Mouse (Mus musculus): ENCODE data around the gene Fsip1. TPM values are rescaled to one million over a fixed set of nuclear protein-coding genes. Genes with fewer than 3 reads are reported as not detected.

Fsip1 gene
- polyA plus RNA-seq, 1 experiment from 2014 or later = 1.2 TPM

DNA sequence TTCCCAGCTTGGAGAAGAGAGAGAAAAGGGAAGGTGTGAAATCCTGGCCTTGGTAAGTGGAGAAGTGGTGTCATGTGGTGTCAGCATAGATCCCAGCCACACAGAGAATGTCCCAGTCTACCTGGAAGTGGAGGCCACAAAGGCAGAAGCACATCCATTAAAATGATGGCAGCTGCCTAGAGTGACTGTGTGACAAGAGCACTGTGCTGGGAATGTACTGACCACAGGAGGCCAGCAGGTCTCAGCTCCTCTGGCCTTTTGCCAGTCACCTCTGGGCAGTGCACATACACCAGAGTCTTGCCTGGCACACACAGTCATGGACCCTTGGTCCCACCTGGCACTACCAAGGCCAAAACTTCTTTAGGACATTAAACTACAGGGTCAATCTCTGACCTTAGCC, 54.8 kb downstream of the Fsip1 start:
- Histone ChIP-seq H3K36me3 (no peaks in the 10 kb centered on the region), H3K9me3 (replicated peaks) (no peaks in the 10 kb centered on the region), H3K4me1 (peaks cover 25% of the 10 kb centered on the region), H3K27ac (no peak overlapping the region), H3K4me3 (no peak overlapping the region), H3K27me3 (ENCODE audit: low read depth, poor library complexity, severe bottlenecking) (0 out of 2 replicates have a peak, but pooled peaks cover 7% of the 10 kb centered on the region)
- no peak for DNase-seq (ENCODE audit: low spot score)

DNA sequence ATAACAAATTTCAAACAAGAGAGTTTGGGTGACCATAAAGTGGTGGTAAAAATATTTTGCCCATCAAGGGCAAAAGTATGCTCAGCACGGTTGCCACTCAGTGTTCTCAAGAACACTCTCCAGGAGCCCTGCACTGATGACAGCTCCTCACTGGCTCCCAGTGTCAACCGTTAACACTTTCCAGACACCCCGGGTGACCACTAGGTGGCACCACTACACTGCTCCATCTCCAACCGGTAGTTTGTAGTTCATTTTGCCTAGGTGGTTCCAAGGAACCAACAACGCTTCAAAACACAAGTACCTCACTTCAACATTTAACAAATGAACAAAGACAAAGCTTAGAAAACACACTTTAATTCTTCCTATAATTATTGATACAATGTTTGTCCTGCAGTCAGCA, 56.9 kb downstream of the Fsip1 start:
- Histone ChIP-seq H3K27me3 (ENCODE audit: low read depth, poor library complexity, severe bottlenecking) (no peaks in the 10 kb centered on the region), H3K4me3 (no peak overlapping the region), H3K27ac (no peak overlapping the region), H3K9me3 (replicated peaks) (no peaks in the 10 kb centered on the region), H3K4me1 (peaks cover 17% of the 10 kb centered on the region), H3K36me3 (no peaks in the 10 kb centered on the region)
- WGBS = 14% methylated on average over 5 of the region's 5 CpGs
- peak; percentile 89 for DNase-seq (ENCODE audit: low spot score)

DNA sequence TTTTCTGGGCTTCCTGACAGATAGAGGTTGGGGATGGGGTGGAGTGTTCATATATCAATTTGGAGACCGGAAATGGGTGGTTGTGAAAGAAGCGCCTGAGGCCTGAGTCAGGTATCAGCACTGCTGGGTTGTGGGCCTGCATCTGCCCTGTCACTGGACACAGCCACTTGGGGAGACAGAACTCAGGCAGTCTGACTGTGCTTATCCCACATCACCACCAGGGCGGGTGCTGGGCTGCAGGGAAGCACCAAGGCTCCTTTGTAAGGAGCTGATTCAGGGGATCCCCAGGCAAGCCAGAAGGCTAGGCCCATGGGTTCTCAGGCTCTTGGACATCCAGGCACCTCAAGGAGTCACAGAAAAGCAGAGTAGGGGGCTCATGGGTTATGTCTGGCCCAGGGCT, 59.8 kb downstream of the Fsip1 start:
- H3K9me3 ChIP-seq (replicated peaks) = no peaks in the 10 kb centered on the region
- no peaks in the 10 kb centered on the region for H3K27me3 ChIP-seq (ENCODE audit: low read depth, poor library complexity, severe bottlenecking)
- DNase-seq (ENCODE audit: low spot score) = no peak
- no peaks in the 10 kb centered on the region for H3K4me1 ChIP-seq
- WGBS = 86% methylated on average over 3 of the region's 3 CpGs
- H3K4me3 ChIP-seq = no peak overlapping the region
- H3K27ac ChIP-seq = no peak overlapping the region
- no peaks in the 10 kb centered on the region for H3K36me3 ChIP-seq

DNA sequence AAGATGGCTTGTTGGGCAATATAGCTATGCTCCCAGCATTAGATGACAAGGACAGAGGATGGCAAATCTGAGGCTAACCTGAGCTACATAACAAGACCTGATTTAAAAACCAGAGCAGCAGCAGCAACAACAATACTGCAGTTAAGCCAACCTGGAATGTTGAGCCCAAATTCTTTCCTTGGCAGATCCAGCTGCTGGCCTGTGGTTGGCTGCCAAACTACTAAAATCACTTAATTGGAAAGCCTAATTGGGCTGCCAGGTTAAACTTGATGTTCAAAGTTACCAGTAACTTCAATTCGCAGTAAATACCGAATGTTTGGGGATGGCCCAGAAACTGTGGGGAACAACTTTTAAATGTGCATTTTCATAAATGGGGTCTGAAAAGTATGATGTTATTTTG, 74.6 kb downstream of the Fsip1 start:
- Histone ChIP-seq H3K27ac (no peak overlapping the region), H3K27me3 (ENCODE audit: low read depth, poor library complexity, severe bottlenecking) (no peaks in the 10 kb centered on the region), H3K36me3 (no peaks in the 10 kb centered on the region), H3K4me1 (peaks cover 10% of the 10 kb centered on the region), H3K4me3 (no peak overlapping the region), H3K9me3 (replicated peaks) (no peaks in the 10 kb centered on the region)
- 91% methylated on average over 2 of the region's 2 CpGs for WGBS
- no peak for DNase-seq (ENCODE audit: low spot score)

DNA sequence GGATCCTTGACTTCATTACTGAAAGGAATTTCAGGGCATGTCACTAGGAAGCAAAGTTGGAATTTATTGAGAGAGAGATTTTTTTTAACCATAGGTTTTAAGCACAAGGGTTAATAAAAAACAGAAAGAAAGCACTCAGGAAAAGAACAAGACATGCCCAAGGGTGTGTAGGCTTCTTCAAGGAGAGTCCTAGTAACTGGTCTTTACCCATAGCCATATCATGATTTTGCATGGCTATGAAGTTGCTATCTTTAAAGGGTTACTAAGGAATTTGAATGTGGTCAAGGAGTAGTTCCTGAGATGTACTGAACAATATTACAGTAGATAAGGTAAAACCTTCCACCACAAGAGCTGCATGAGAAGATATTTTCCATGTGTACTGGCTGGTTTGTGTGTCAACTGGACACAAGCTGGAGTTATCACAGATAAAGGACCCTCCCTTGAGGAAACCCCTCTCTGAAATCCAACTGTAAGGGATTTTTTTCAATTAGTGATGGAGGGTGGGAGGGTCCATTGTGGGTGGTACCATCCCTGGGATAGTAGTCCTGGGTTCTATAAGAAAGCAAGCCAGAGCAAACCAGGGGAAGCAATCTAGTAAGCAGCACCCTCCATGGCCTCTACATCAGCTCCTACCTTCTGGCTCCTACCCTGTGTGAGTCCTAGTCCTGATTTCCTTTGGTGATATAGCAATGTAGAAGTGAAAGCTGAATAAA, 76.7 kb downstream of the Fsip1 start:
- Histone ChIP-seq H3K4me3 (peak overlapping the region; percentile 39), H3K36me3 (no peaks in the 10 kb centered on the region), H3K27me3 (ENCODE audit: low read depth, poor library complexity, severe bottlenecking) (no peaks in the 10 kb centered on the region), H3K4me1 (peaks cover 10% of the 10 kb centered on the region), H3K9me3 (replicated peaks) (no peaks in the 10 kb centered on the region), H3K27ac (peak overlapping the region; percentile 80)
- DNase-seq (ENCODE audit: low spot score) = no peak

DNA sequence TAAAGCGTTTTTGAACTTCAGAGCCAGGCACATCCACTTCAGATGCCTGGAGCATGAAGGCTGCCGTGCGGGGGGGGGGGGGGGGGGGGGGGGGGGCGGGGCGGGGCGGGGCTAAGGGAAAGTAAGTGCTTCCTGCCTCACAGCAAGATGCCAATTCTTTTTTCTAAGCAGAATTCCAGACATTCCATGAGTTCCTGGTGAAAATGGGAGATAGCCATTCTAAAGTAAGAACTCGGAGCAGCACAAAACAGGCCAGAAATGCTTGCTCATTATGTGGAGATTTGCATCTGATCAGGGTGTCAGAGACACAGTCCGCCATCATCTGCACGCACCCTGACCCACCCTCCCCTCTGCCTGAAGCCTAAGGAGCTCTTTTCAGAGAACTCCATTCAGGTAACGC, 77.3 kb downstream of the Fsip1 start:
- no peak for DNase-seq (ENCODE audit: low spot score)
- Histone ChIP-seq H3K9me3 (replicated peaks) (no peaks in the 10 kb centered on the region), H3K36me3 (no peaks in the 10 kb centered on the region), H3K27me3 (ENCODE audit: low read depth, poor library complexity, severe bottlenecking) (no peaks in the 10 kb centered on the region), H3K4me3 (peak overlapping the region; percentile 39), H3K4me1 (peaks cover 13% of the 10 kb centered on the region), H3K27ac (peak overlapping the region; percentile 80)
- WGBS = 6% methylated on average over 10 of the region's 10 CpGs

DNA sequence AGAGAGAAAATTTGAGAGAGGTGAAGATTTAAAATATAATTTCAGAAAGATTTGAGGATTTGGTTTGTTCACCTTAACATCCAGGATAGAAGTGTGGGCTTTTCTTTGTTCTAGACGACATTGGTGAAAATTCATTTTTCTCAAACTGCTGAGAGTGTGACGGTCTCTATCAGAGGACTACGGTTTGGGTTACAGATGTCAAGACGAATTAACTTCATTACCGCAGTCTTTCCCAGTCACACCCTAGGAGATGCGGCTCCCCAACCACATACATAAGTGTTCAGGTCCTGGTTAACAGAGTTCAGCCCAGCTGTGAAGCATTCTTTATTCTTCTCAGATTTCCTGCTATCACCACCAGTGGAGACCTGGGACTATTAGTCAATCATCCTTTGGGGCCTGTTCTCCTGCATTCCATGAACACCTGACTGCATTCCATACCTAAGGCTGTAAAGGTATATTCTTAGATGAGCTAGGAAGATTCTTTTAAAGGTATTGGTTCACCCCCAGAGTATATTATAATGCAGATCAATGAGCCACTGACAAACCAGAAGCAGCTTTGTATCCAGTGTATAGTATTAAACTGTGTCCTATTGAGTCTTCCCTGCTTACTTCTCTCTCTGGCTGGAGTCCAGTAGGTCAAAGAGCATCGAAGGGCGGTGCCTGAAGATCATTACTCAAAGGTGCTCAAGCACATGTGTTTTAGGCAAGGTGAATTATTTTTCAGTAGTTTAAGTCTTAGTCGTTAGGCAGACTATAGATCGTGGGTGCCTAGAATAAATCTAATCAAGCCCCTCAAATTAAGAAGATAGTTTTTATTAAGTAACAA, 82.0 kb downstream of the Fsip1 start:
- H3K27me3 ChIP-seq (ENCODE audit: low read depth, poor library complexity, severe bottlenecking) = no peaks in the 10 kb centered on the region
- DNase-seq (ENCODE audit: low spot score) = no peak
- H3K9me3 ChIP-seq (replicated peaks) = no peaks in the 10 kb centered on the region
- no peaks in the 10 kb centered on the region for H3K36me3 ChIP-seq
- peaks cover 6% of the 10 kb centered on the region for H3K4me1 ChIP-seq
- H3K27ac ChIP-seq = no peak overlapping the region
- no peak overlapping the region for H3K4me3 ChIP-seq
- WGBS = 82% methylated on average over 10 of the region's 10 CpGs

DNA sequence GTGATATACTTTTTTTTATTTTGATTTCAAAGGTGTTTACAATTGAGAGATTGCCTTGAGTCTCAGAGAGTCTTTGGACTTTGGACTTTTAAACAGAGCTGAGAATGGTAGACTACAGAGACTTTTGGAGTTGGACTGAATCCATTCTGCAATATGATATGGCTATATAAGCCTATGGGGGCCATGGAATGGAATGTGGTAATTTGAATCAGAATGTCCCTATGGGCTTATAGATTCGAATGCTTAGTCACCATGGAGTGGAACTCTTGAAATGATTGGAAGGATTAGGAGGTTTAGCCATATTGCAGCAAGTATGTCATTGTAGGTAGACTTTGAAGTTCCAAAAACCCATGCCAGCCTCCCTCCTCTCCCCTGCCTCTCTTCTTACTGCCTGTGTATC, 88.5 kb downstream of the Fsip1 start:
- no peaks in the 10 kb centered on the region for H3K27me3 ChIP-seq (ENCODE audit: low read depth, poor library complexity, severe bottlenecking)
- no peaks in the 10 kb centered on the region for H3K36me3 ChIP-seq
- no peak overlapping the region for H3K27ac ChIP-seq
- peaks cover 13% of the 10 kb centered on the region for H3K4me1 ChIP-seq
- DNase-seq (ENCODE audit: low spot score) = no peak
- WGBS = 84% methylated on average over 1 of the region's 1 CpGs
- H3K9me3 ChIP-seq (replicated peaks) = no peaks in the 10 kb centered on the region
- no peak overlapping the region for H3K4me3 ChIP-seq

DNA sequence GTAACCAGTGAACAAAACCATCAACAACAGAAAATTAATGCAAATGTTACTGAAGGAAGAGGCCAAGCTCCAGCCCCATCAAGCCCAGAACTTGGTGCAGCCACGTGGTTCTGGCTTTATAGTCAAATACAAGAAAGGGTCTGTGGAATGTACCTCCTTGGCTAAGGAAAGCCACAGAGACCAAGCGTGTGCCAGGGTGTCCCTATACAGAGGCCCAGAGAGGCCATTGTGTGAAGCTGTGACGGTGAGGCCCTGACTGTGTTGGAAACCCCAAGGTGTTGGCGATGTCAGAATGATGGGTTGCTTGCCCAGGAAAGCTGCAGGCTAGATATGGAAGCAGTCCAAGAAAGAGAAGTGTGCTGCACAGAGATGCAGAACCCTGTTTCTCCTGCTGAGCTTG, 89.0 kb downstream of the Fsip1 start:
- no peak for DNase-seq (ENCODE audit: low spot score)
- peaks cover 18% of the 10 kb centered on the region for H3K4me1 ChIP-seq
- H3K27me3 ChIP-seq (ENCODE audit: low read depth, poor library complexity, severe bottlenecking) = no peaks in the 10 kb centered on the region
- H3K9me3 ChIP-seq (replicated peaks) = no peaks in the 10 kb centered on the region
- no peak overlapping the region for H3K4me3 ChIP-seq
- 91% methylated on average over 4 of the region's 4 CpGs for WGBS
- H3K36me3 ChIP-seq = no peaks in the 10 kb centered on the region
- H3K27ac ChIP-seq = no peak overlapping the region

DNA sequence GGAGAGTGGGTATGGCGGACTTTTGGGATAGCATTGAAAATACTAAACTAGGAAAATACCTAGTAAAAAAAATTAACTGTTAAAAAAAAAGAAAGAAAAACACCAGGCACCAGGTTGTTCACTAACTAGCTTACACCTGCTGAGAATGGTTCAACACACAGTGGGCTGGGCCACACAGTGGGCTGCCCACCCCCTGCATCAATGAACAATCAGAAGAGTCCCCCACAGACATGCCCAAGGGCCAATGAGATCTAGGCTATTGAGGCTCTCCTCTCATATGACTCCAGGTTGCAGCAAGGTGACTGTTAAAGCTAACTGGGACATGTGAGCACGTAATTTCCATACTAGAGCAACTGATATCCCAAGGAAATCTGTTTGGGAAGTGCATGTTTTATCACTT, 91.1 kb downstream of the Fsip1 start:
- WGBS = 85% methylated on average over 2 of the region's 2 CpGs
- no peak overlapping the region for H3K4me3 ChIP-seq
- DNase-seq (ENCODE audit: low spot score) = no peak

DNA sequence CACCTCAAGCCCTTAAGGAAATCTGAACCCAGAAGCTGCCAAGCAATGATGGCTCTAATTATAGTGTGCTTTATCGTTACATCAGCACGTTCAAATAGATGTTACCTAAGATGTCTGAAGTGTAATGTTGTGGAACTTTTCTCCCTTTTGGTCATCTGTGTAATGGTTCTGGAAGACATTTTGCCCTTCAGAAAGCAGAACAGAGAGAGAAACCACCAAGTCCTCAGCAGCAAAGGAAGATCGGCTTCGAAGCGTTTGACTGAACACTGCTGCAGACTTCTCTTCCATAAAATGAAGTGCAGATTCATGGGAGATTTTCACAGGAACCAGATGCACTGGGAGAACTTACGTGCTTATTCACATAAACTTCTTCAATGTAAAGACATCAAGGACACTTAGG, 92.6 kb downstream of the Fsip1 start:
- Histone ChIP-seq H3K4me1 (peaks cover 49% of the 10 kb centered on the region), H3K27ac (no peak overlapping the region), H3K9me3 (replicated peaks) (no peaks in the 10 kb centered on the region), H3K4me3 (no peak overlapping the region), H3K27me3 (ENCODE audit: low read depth, poor library complexity, severe bottlenecking) (no peaks in the 10 kb centered on the region), H3K36me3 (no peaks in the 10 kb centered on the region)
- 79% methylated on average over 6 of the region's 6 CpGs for WGBS
- no peak for DNase-seq (ENCODE audit: low spot score)

More for the DNA sequence above, 91.1 kb downstream of the Fsip1 start:
- H3K36me3 ChIP-seq = no peaks in the 10 kb centered on the region
- H3K27me3 ChIP-seq (ENCODE audit: low read depth, poor library complexity, severe bottlenecking) = no peaks in the 10 kb centered on the region
- no peaks in the 10 kb centered on the region for H3K9me3 ChIP-seq (replicated peaks)
- no peak overlapping the region for H3K27ac ChIP-seq
- H3K4me1 ChIP-seq = peaks cover 33% of the 10 kb centered on the region

DNA sequence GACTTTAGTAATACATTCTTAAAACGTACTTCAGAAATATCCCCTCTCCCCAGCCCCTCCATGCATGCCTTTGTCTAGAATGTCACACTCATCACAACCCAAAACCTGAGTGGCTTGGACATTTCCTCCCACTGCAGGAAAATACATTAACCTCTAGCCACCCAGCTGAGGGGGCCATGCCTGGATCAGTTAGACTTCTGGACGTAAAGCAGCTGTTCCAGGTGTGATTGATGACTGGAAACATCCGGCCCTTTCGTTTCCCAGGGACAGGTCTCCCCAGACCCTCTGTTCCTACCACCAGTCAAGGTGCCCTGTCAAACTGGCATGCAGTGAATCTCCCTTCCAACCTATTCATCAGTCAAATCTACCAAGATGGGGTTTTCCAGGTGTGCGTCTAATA, 94.3 kb downstream of the Fsip1 start:
- peak; percentile 50 for DNase-seq (ENCODE audit: low spot score)
- Histone ChIP-seq H3K27me3 (ENCODE audit: low read depth, poor library complexity, severe bottlenecking) (no peaks in the 10 kb centered on the region), H3K36me3 (no peaks in the 10 kb centered on the region), H3K9me3 (replicated peaks) (no peaks in the 10 kb centered on the region), H3K4me1 (peaks cover 54% of the 10 kb centered on the region), H3K4me3 (no peak overlapping the region), H3K27ac (peak overlapping the region; percentile 50; the same call in 1 of the 2 replicates)
- WGBS = 41% methylated on average over 5 of the region's 5 CpGs

DNA sequence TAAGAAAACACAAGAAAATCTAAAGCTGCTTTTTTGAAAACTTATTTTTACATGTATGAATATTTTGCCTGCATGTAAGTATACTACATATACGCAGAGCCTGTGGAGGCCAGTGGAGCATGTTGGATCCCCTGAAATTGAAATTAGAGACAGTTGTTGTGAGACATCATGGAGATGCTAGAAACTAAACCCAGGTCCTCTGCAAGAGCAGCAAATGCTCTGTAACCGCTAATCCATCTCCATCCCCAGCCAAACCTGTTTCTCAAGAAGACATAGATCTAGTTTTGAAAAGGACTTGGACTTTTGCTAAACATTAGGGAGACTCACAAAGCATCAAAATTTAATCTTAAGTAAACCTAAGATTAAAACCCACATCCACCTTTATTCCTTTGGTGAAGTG, 95.8 kb downstream of the Fsip1 start:
- peak overlapping the region; percentile 50; the same call in 1 of the 2 replicates for H3K27ac ChIP-seq

More for the DNA sequence above, 95.8 kb downstream of the Fsip1 start:
- Histone ChIP-seq H3K4me1 (peaks cover 58% of the 10 kb centered on the region), H3K36me3 (no peaks in the 10 kb centered on the region), H3K4me3 (no peak overlapping the region), H3K27me3 (ENCODE audit: low read depth, poor library complexity, severe bottlenecking) (no peaks in the 10 kb centered on the region), H3K9me3 (replicated peaks) (no peaks in the 10 kb centered on the region)
- WGBS = 81% methylated on average over 2 of the region's 2 CpGs
- no peak for DNase-seq (ENCODE audit: low spot score)
